Mouse (Mus musculus) brain, embryonic 18.5 days (tissue): ENCODE data around the gene Irx5.
A peak's percentile ranks its signal among the peaks of the same experiment; 100 is the strongest.

Experiments used
- DNase-seq: peaks from one replicate; pipeline ENCODE4 v3.0.0-alpha.2; 2012; ENCODE audit warnings: low read depth, low spot score

Gene Irx5

GRCm38 (mm10) chr8:92357398-92357981, at the start of gene Irx5:
Gene Irx5, plus strand, starts transcription at chr8:92357625.
- DNase-seq, result no peak

- DNase-seq, result no peak
Observed at GRCm38 (mm10) chr8:92312178-92312577, 45.2 kb upstream of the Irx5 start.

- no peak for DNase-seq
Observed at GRCm38 (mm10) chr8:92313707-92314106, 43.7 kb upstream of the Irx5 start.

- no peak for DNase-seq
Observed at GRCm38 (mm10) chr8:92323751-92324150, 33.7 kb upstream of the Irx5 start.

- DNase-seq, result no peak
Observed at GRCm38 (mm10) chr8:92327176-92327575, 30.2 kb upstream of the Irx5 start.

GRCm38 (mm10) chr8:92329273-92329672, 28.2 kb upstream of the Irx5 start:
- DNase-seq, result no peak

GRCm38 (mm10) chr8:92331811-92332210, 25.6 kb upstream of the Irx5 start:
- no peak for DNase-seq

GRCm38 (mm10) chr8:92333406-92333805, 24.0 kb upstream of the Irx5 start:
- DNase-seq, result no peak

- DNase-seq, result no peak
Observed at GRCm38 (mm10) chr8:92335079-92335478, 22.3 kb upstream of the Irx5 start.

- no peak for DNase-seq
Observed at GRCm38 (mm10) chr8:92336041-92336440, 21.4 kb upstream of the Irx5 start.

GRCm38 (mm10) chr8:92343544-92343943, 13.9 kb upstream of the Irx5 start:
- DNase-seq, result no peak

GRCm38 (mm10) chr8:92349898-92350486, 7.4 kb upstream of the Irx5 start:
- no peak for DNase-seq

- DNase-seq, result no peak
Observed at GRCm38 (mm10) chr8:92353405-92353804, 4.0 kb upstream of the Irx5 start.

GRCm38 (mm10) chr8:92354536-92355482, 2.6 kb upstream of the Irx5 start:
- no peak for DNase-seq

GRCm38 (mm10) chr8:92355701-92356612, 1.5 kb upstream of the Irx5 start:
- peak; percentile 95 for DNase-seq

- no peak for DNase-seq
Observed at GRCm38 (mm10) chr8:92356613-92357375, 631 bp upstream of the Irx5 start.

- DNase-seq, result no peak
Observed at GRCm38 (mm10) chr8:92358141-92358999, 945 bp downstream of the Irx5 start.

- DNase-seq, result no peak
Observed at GRCm38 (mm10) chr8:92359000-92359832, 1.8 kb downstream of the Irx5 start.

- no peak for DNase-seq
Observed at GRCm38 (mm10) chr8:92359833-92360082, 2.3 kb downstream of the Irx5 start.
